Comparison of ENCODE assay signal across 18 mouse cellular contexts in the genomic region with DNA sequence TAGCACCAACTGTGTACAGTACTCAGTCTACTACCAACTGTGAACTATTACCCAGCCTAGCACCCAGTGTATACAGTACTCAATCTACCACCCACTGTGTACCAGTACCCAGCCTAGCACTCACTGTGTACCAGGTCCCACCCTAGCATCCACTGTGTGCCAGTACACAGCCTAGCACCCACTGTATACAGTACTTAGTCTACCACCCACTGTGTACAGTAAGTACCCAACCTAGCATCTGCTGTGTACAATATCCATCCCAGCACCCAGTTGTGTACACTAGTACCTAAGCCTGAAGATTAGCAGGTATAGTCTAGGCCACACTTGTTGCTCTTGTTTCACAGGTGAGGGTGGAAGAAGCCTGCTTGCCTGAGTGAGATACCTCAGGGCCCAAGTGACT. TPM values are rescaled to one million over a fixed set of nuclear protein-coding genes. Genes with fewer than 3 reads are reported as not detected.
A peak's percentile ranks its signal among the peaks of the same experiment; 100 is the strongest.
DNase-seq lines count a peak whose midpoint lies in the region; ATAC-seq lines count a peak whose summit lies in the region.
"Had no signal": no experiment of that assay in that cellular context is flagged by ENCODE, and none has a peak within 500 bp of the region (broad histone marks: within the 10 kb centered on the region; RNA-seq: fewer than 3 reads in every experiment).

No protein-coding gene starts in this region.

- ATAC-seq in forebrain, embryonic 15.5 days (replicated peaks), result 0 out of 2 replicates have a peak, but pooled peaks have one; percentile 48
- ATAC-seq in forebrain, embryonic 14.5 days, result no peak
- 0 out of 2 replicates have a peak, but pooled peaks have one; percentile 32 for ATAC-seq in heart, embryonic 14.5 days (ENCODE audit: insufficient number of reproducible peaks, insufficient read depth, low FRiP score, low read depth)
- peak; percentile 19; the same call in 1 of the 2 replicates for ATAC-seq in lung, embryonic 15.5 days (ENCODE audit: borderline replicate concordance, extremely low read depth, low FRiP score, low TSS enrichment)
- ATAC-seq in embryonic facial prominence, embryonic 13.5 days (ENCODE audit: insufficient number of reproducible peaks, insufficient read depth, low FRiP score, low TSS enrichment, low read depth), result peak; percentile 59; the same call in 1 of the 2 replicates
- ATAC-seq: forebrain, postnatal 0 days; intestine, embryonic 16.5 days had no signal

- no peak overlapping the region for H3K4me3 ChIP-seq in forebrain, embryonic 15.5 days
- no peak overlapping the region for H3K4me3 ChIP-seq in forebrain, embryonic 14.5 days (ENCODE audit: low read depth, low read length)
- H3K4me3 ChIP-seq in heart, embryonic 14.5 days (ENCODE audit: control insufficient read depth in 1 of 2, insufficient read depth in 1 of 2, low read depth in 1 of 2, low read length in 2 of 2), result no peak overlapping the region
- no peak overlapping the region for H3K4me3 ChIP-seq in lung, embryonic 15.5 days
- no peak overlapping the region for H3K4me3 ChIP-seq in embryonic facial prominence, embryonic 13.5 days
- H3K4me3 ChIP-seq: hindbrain, embryonic 15.5 days had no signal

- no peak overlapping the region for H3K9ac ChIP-seq in forebrain, embryonic 15.5 days (replicated peaks)
- no peak overlapping the region for H3K9ac ChIP-seq in forebrain, embryonic 14.5 days (ENCODE audit: low read length)
- H3K9ac ChIP-seq in heart, embryonic 14.5 days (ENCODE audit: low read length), result no peak overlapping the region
- no peak overlapping the region for H3K9ac ChIP-seq in lung, embryonic 15.5 days
- H3K9ac ChIP-seq in embryonic facial prominence, embryonic 13.5 days, result no peak overlapping the region
- H3K9ac ChIP-seq: forebrain, postnatal 0 days; hindbrain, embryonic 15.5 days had no signal

- no peak for DNase-seq in forebrain, embryonic 14.5 days (ENCODE audit: low spot score)
- DNase-seq in heart, adult 9 months (ENCODE audit: low spot score in 2 of 2), result no peak
- DNase-seq in lung, postnatal 14 days, result no peak
- DNase-seq in kidney, adult 18-20 months, result no peak
- DNase-seq: adrenal gland, postnatal 10 days; cerebellum, adult 11 months; cerebellum, adult 8-10 months; cerebellum, postnatal 14 days; forebrain, postnatal 0 days; gastrocnemius, postnatal 14 days; heart, postnatal 10 days had no signal

- H3K9me3 ChIP-seq in forebrain, embryonic 15.5 days, result no peaks in the 10 kb centered on the region
- H3K9me3 ChIP-seq in forebrain, embryonic 14.5 days (replicated peaks; ENCODE audit: control insufficient read depth, low read length), result no peaks in the 10 kb centered on the region
- no peaks in the 10 kb centered on the region for H3K9me3 ChIP-seq in heart, embryonic 14.5 days (ENCODE audit: control insufficient read depth, low read length)
- H3K9me3 ChIP-seq in lung, embryonic 15.5 days, result no peaks in the 10 kb centered on the region
- no peaks in the 10 kb centered on the region for H3K9me3 ChIP-seq in embryonic facial prominence, embryonic 13.5 days
- H3K9me3 ChIP-seq: hindbrain, embryonic 15.5 days had no signal

- H3K4me1 ChIP-seq in forebrain, embryonic 15.5 days, result no peaks in the 10 kb centered on the region
- H3K4me1 ChIP-seq in forebrain, embryonic 14.5 days (ENCODE audit: control insufficient read depth, insufficient read depth, low read length), result no peaks in the 10 kb centered on the region
- peaks cover 4 to 6% of the 10 kb centered on the region in 2 experiments; a peak in 1 of 4 replicates for H3K4me1 ChIP-seq in heart, embryonic 14.5 days (ENCODE audit: control insufficient read depth in 2 of 2, insufficient read depth in 2 of 2, low read length in 2 of 2)
- 0 out of 2 replicates have a peak, but pooled peaks cover 3% of the 10 kb centered on the region for H3K4me1 ChIP-seq in lung, embryonic 15.5 days
- H3K4me1 ChIP-seq in embryonic facial prominence, embryonic 13.5 days, result peaks cover 9% of the 10 kb centered on the region
- H3K4me1 ChIP-seq: hindbrain, embryonic 15.5 days had no signal

- no peaks in the 10 kb centered on the region for H3K36me3 ChIP-seq in forebrain, embryonic 15.5 days
- H3K36me3 ChIP-seq in forebrain, embryonic 14.5 days (ENCODE audit: control insufficient read depth, insufficient read depth, low read length), result no peaks in the 10 kb centered on the region
- H3K36me3 ChIP-seq in heart, embryonic 14.5 days (ENCODE audit: control insufficient read depth, insufficient read depth, low read length), result no peaks in the 10 kb centered on the region
- no peaks in the 10 kb centered on the region for H3K36me3 ChIP-seq in lung, embryonic 15.5 days
- no peaks in the 10 kb centered on the region for H3K36me3 ChIP-seq in embryonic facial prominence, embryonic 13.5 days
- H3K36me3 ChIP-seq: hindbrain, embryonic 15.5 days had no signal

- no peak overlapping the region for H3K27ac ChIP-seq in forebrain, embryonic 15.5 days (replicated peaks)
- H3K27ac ChIP-seq in forebrain, embryonic 14.5 days (ENCODE audit: low read depth, low read length), result no peak overlapping the region
- H3K27ac ChIP-seq in heart, embryonic 14.5 days (replicated peaks in 1 of 2; ENCODE audit: control insufficient read depth in 1 of 2, insufficient read depth in 1 of 2, low read depth in 2 of 2, low read length in 2 of 2), result no peak overlapping the region
- no peak overlapping the region for H3K27ac ChIP-seq in lung, embryonic 15.5 days
- H3K27ac ChIP-seq in embryonic facial prominence, embryonic 13.5 days, result no peak overlapping the region
- H3K27ac ChIP-seq: hindbrain, embryonic 15.5 days had no signal

- no peak overlapping the region for H3K4me2 ChIP-seq in forebrain, embryonic 15.5 days (replicated peaks)
- H3K4me2 ChIP-seq in forebrain, embryonic 14.5 days (ENCODE audit: low read length), result no peak overlapping the region
- H3K4me2 ChIP-seq in heart, embryonic 14.5 days (ENCODE audit: low read length), result no peak overlapping the region
- H3K4me2 ChIP-seq in lung, embryonic 15.5 days, result no peak overlapping the region
- H3K4me2 ChIP-seq in embryonic facial prominence, embryonic 13.5 days, result no peak overlapping the region
- H3K4me2 ChIP-seq: heart, embryonic 11.5 days; hindbrain, embryonic 15.5 days had no signal

- no peaks in the 10 kb centered on the region for H3K27me3 ChIP-seq in forebrain, embryonic 15.5 days
- H3K27me3 ChIP-seq in forebrain, embryonic 14.5 days (replicated peaks; ENCODE audit: control insufficient read depth, insufficient read depth, low read length), result no peaks in the 10 kb centered on the region
- no peaks in the 10 kb centered on the region for H3K27me3 ChIP-seq in heart, embryonic 14.5 days (ENCODE audit: control insufficient read depth, insufficient read depth, low read length)
- no peaks in the 10 kb centered on the region for H3K27me3 ChIP-seq in lung, embryonic 15.5 days
- H3K27me3 ChIP-seq in embryonic facial prominence, embryonic 13.5 days, result peaks cover 3% of the 10 kb centered on the region; the same call in 1 of the 2 replicates
- H3K27me3 ChIP-seq: hindbrain, embryonic 15.5 days had no signal

RNA-seq across cellular contexts. Expression of a gene that starts 8.9 kb away (rescaled TPM):
- polyA plus RNA-seq in forebrain, embryonic 15.5 days (2015; fragmentation: Nextera tagmentation; extraction: Ambion mirVana), result 56.0 and 60.5 TPM in 2 replicates
- 69.4 and 72.6 TPM in 2 replicates for polyA plus RNA-seq in forebrain, embryonic 14.5 days (2014; fragmentation: Nextera tagmentation; extraction: Ambion mirVana)
- polyA plus RNA-seq in heart, embryonic 14.5 days (2014; fragmentation: Nextera tagmentation; extraction: Ambion mirVana), result 205 and 207 TPM in 2 replicates
- polyA plus RNA-seq in lung, embryonic 15.5 days (2015; fragmentation: Nextera tagmentation; extraction: Ambion mirVana), result 263 and 264 TPM in 2 replicates
- polyA plus RNA-seq in embryonic facial prominence, embryonic 13.5 days (2015; fragmentation: Nextera tagmentation; extraction: Ambion mirVana), result 225 and 237 TPM in 2 replicates
